Mouse (Mus musculus): ENCODE measurements around the gene Tsga10ip.

The Tsga10ip gene

GRCm38 (mm10) chr19:5345297-5346131 lies 56.8 kb downstream of the Tsga10ip start:
- DNase-seq (ENCODE audit: low read depth) = peak; percentile 52

- no peak for DNase-seq (ENCODE audit: low read depth)
Observed at GRCm38 (mm10) chr19:5341360-5341759, 61.0 kb downstream of the Tsga10ip start.
